Mouse (Mus musculus): ENCODE measurements at regions not wholly inside any gene's neighbourhood (a gene's known extent, or its start where the extent isn't known, plus 50 kb on each side); places are given as distances from the start of the nearest gene placed in this dataset.

DNA sequence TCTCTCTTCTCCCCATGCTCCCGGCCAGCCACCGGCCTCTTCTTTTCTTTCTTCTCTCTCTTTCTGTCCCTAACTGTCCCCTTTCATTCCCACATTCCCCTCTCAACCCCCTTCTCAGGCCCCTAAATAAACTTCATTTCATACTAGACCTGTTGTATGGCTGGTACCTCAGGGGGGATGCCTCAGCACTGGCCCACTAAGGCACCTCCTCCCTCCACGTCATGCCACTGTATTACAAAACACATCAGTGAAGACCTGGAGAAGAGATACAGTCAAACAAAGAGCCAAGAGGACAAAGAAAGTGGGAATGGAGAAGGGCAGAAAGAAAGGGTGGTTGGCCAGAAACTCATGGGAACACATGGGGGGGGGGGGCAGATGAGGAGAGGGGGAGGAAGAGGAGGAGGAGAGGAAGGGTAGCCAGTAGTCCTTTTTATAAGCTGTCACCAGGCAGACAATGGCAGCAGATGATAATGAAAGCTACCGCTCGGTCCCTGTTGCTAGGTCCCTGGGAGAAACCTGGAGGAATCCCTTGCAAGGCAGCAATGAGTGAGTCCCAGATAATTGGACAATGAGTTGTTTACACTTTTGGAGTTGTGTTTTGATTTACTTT, 224.5 kb upstream of the Pfn2 start:
- TF ChIP-seq GABPA (IDR thresholded peaks at IDR 0.05; ENCODE audit: low read depth, low read length): no peak
- no peak for TF ChIP-seq EP300 (IDR thresholded peaks at IDR 0.05; ENCODE audit: low read depth in 1 of 2, low read length in 2 of 2)

All from MEL (cell line).